In genomic region chr19:26091386-26091785, GRCm38 (mm10) we compare ENCODE assay signal across 23 mouse cellular contexts.
DNase-seq lines count a peak whose midpoint lies in the region; ATAC-seq and TF ChIP-seq lines count a peak whose summit lies in the region.
"Had no signal": no experiment of that assay in that cellular context is flagged by ENCODE, and none has a peak within 500 bp of the region (broad histone marks: within the 10 kb centered on the region; RNA-seq: fewer than 3 reads in every experiment).

No protein-coding gene starts in this region.

- peaks cover 4% of the 10 kb centered on the region; the same call in 1 of the 2 replicates for H3K4me1 ChIP-seq in embryonic facial prominence, embryonic 14.5 days (ENCODE audit: control insufficient read depth, insufficient read depth, low read length)
- H3K4me1 ChIP-seq in embryonic facial prominence, embryonic 10.5 days, result no peaks in the 10 kb centered on the region
- peaks cover 5% of the 10 kb centered on the region; the same call in 1 of the 2 replicates for H3K4me1 ChIP-seq in kidney, embryonic 15.5 days
- H3K4me1 ChIP-seq in lung, adult 2 months (ENCODE audit: control insufficient read depth, insufficient read depth, low read length), result no peaks in the 10 kb centered on the region
- H3K4me1 ChIP-seq: forebrain, embryonic 15.5 days; hindbrain, embryonic 12.5 days; limb, embryonic 15.5 days; liver, embryonic 15.5 days; midbrain, embryonic 12.5 days; neural tube, embryonic 12.5 days had no signal

- H3K4me3 ChIP-seq in embryonic facial prominence, embryonic 14.5 days (ENCODE audit: low read depth, low read length), result no peak overlapping the region
- no peak overlapping the region for H3K4me3 ChIP-seq in embryonic facial prominence, embryonic 10.5 days
- no peak overlapping the region for H3K4me3 ChIP-seq in kidney, embryonic 15.5 days (replicated peaks)
- no peak overlapping the region for H3K4me3 ChIP-seq in lung, adult 2 months (replicated peaks; ENCODE audit: extremely low read depth, low read depth, low read length)
- H3K4me3 ChIP-seq: erythroblast, embryonic 14.5 days; forebrain, embryonic 15.5 days; hindbrain, embryonic 12.5 days; limb, embryonic 15.5 days; liver, embryonic 15.5 days; midbrain, embryonic 12.5 days; neural tube, embryonic 12.5 days had no signal

- no peak overlapping the region for H3K9ac ChIP-seq in embryonic facial prominence, embryonic 14.5 days (ENCODE audit: low read depth, low read length)
- no peak overlapping the region for H3K9ac ChIP-seq in kidney, embryonic 15.5 days
- H3K9ac ChIP-seq: forebrain, embryonic 15.5 days; hindbrain, embryonic 12.5 days; limb, embryonic 15.5 days; liver, embryonic 15.5 days; midbrain, embryonic 12.5 days; neural tube, embryonic 12.5 days had no signal

- no peak overlapping the region for H3K4me2 ChIP-seq in embryonic facial prominence, embryonic 14.5 days (ENCODE audit: low read depth, low read length)
- H3K4me2 ChIP-seq in kidney, embryonic 15.5 days, result 0 out of 2 replicates have a peak overlapping the region, but pooled peaks have one; percentile 7
- H3K4me2 ChIP-seq: forebrain, embryonic 15.5 days; hindbrain, embryonic 12.5 days; limb, embryonic 15.5 days; liver, embryonic 15.5 days; midbrain, embryonic 12.5 days; neural tube, embryonic 12.5 days had no signal

- no peaks in the 10 kb centered on the region for H3K27me3 ChIP-seq in embryonic facial prominence, embryonic 14.5 days (replicated peaks; ENCODE audit: control insufficient read depth, insufficient read depth, low read length)
- H3K27me3 ChIP-seq in embryonic facial prominence, embryonic 10.5 days (replicated peaks; ENCODE audit: low read depth, poor library complexity, severe bottlenecking), result no peaks in the 10 kb centered on the region
- H3K27me3 ChIP-seq in kidney, embryonic 15.5 days, result no peaks in the 10 kb centered on the region
- H3K27me3 ChIP-seq: forebrain, embryonic 15.5 days; hindbrain, embryonic 12.5 days; limb, embryonic 15.5 days; liver, embryonic 15.5 days; midbrain, embryonic 12.5 days; neural tube, embryonic 12.5 days had no signal

- 63% methylated on average over 8 of the region's 8 CpGs for WGBS in embryonic facial prominence, embryonic 14.5 days
- 76% methylated on average over 8 of the region's 8 CpGs for WGBS in embryonic facial prominence, embryonic 10.5 days
- WGBS in kidney, embryonic 15.5 days, result 48% methylated on average over 8 of the region's 8 CpGs
- 55% methylated on average over 8 of the region's 8 CpGs for WGBS in lung, adult 2 months

- no peaks in the 10 kb centered on the region for H3K36me3 ChIP-seq in embryonic facial prominence, embryonic 14.5 days (ENCODE audit: control insufficient read depth, insufficient read depth, low read length)
- H3K36me3 ChIP-seq in embryonic facial prominence, embryonic 10.5 days (replicated peaks), result no peaks in the 10 kb centered on the region
- H3K36me3 ChIP-seq in kidney, embryonic 15.5 days, result no peaks in the 10 kb centered on the region
- H3K36me3 ChIP-seq: forebrain, embryonic 15.5 days; G1E; hindbrain, embryonic 12.5 days; limb, embryonic 15.5 days; liver, embryonic 15.5 days; midbrain, embryonic 12.5 days; neural tube, embryonic 12.5 days had no signal

- no peak for TF ChIP-seq CTCF in lung, adult 2 months (IDR thresholded peaks at IDR 0.05; ENCODE audit: insufficient read depth, low read length)

- no peak for TF ChIP-seq POLR2A in lung, adult 2 months (IDR thresholded peaks at IDR 0.05; ENCODE audit: borderline replicate concordance, extremely low read depth, low read depth, low read length)

- 0 out of 2 replicates have a peak, but pooled peaks have one; percentile 33 for ATAC-seq in embryonic facial prominence, embryonic 14.5 days (ENCODE audit: low read depth)
- ATAC-seq in kidney, embryonic 15.5 days (replicated peaks; ENCODE audit: low FRiP score), result no peak
- ATAC-seq: forebrain, embryonic 15.5 days; lung, postnatal 0 days had no signal

- H3K27ac ChIP-seq in embryonic facial prominence, embryonic 14.5 days (replicated peaks; ENCODE audit: low read depth, low read length), result no peak overlapping the region
- H3K27ac ChIP-seq in embryonic facial prominence, embryonic 10.5 days (replicated peaks), result no peak overlapping the region
- no peak overlapping the region for H3K27ac ChIP-seq in kidney, embryonic 15.5 days
- H3K27ac ChIP-seq: forebrain, embryonic 15.5 days; hindbrain, embryonic 12.5 days; limb, embryonic 15.5 days; liver, embryonic 15.5 days; midbrain, embryonic 12.5 days; neural tube, embryonic 12.5 days; stomach, postnatal 0 days had no signal

- peak; percentile 58 for DNase-seq in embryonic facial prominence, embryonic 14.5 days (ENCODE audit: low spot score)
- no peak for DNase-seq in embryonic facial prominence, embryonic 10.5 days (ENCODE audit: low spot score)
- no peak for DNase-seq in kidney, postnatal 4 days
- DNase-seq in right cerebral cortex, adult 2 months (ENCODE audit: low spot score in 2 of 2), result peak; percentile 18 to 19
- DNase-seq in right cerebral cortex, postnatal 10 days (ENCODE audit: low spot score in 2 of 2), result no peak
- peak; percentile 1 to 4 for DNase-seq in right cerebral cortex, postnatal 36 days (ENCODE audit: low spot score in 2 of 2)
- no peak for DNase-seq in lung, adult 2 months
- DNase-seq: cerebellum, adult 8-10 months; gastrocnemius, postnatal 14 days; heart, adult 18-20 months; kidney, adult 2 months; kidney, postnatal 36 days had no signal

- no peaks in the 10 kb centered on the region for H3K9me3 ChIP-seq in embryonic facial prominence, embryonic 14.5 days (ENCODE audit: control insufficient read depth, low read length)
- no peaks in the 10 kb centered on the region for H3K9me3 ChIP-seq in embryonic facial prominence, embryonic 10.5 days
- H3K9me3 ChIP-seq in kidney, embryonic 15.5 days (replicated peaks), result no peaks in the 10 kb centered on the region
- H3K9me3 ChIP-seq: forebrain, embryonic 15.5 days; hindbrain, embryonic 12.5 days; limb, embryonic 15.5 days; liver, embryonic 15.5 days; midbrain, embryonic 12.5 days; neural tube, embryonic 12.5 days had no signal

Comparison
In these comparisons a context has a peak if more than half of its experiments do, and no peak if none do; other contexts are left out.
1. DNase-seq: peak in embryonic facial prominence, embryonic 14.5 days (single experiment), right cerebral cortex, adult 2 months (2 of 2) and right cerebral cortex, postnatal 36 days (2 of 2); none in embryonic facial prominence, embryonic 10.5 days (single experiment), kidney, postnatal 4 days (0 of 2), right cerebral cortex, postnatal 10 days (0 of 2) and lung, adult 2 months (single experiment).